Comparison of ENCODE assay signal across 9 mouse cellular contexts in genomic region chr8:116587616-116588468, GRCm38 (mm10).
DNase-seq lines count a peak whose midpoint lies in the region; ATAC-seq and TF ChIP-seq lines count a peak whose summit lies in the region.
"Had no signal": no experiment of that assay in that cellular context is flagged by ENCODE, and none has a peak within 500 bp of the region (broad histone marks: within the 10 kb centered on the region; RNA-seq: fewer than 3 reads in every experiment).

No protein-coding gene starts in this region.

- no peak for TF ChIP-seq CTCF in heart, postnatal 0 days (IDR thresholded peaks at IDR 0.05; ENCODE audit: low read depth)

- no peak overlapping the region for H3K9ac ChIP-seq in heart, postnatal 0 days (replicated peaks; ENCODE audit: low read depth, low read length)
- H3K9ac ChIP-seq in forebrain, embryonic 11.5 days (ENCODE audit: low read length) = no peak overlapping the region
- H3K9ac ChIP-seq: embryonic facial prominence, embryonic 12.5 days had no signal

- H3K4me1 ChIP-seq in heart, postnatal 0 days (ENCODE audit: control insufficient read depth, insufficient read depth) = no peaks in the 10 kb centered on the region
- no peaks in the 10 kb centered on the region for H3K4me1 ChIP-seq in forebrain, embryonic 11.5 days (replicated peaks; ENCODE audit: control insufficient read depth, insufficient read depth, low read length)

- ATAC-seq in heart, postnatal 0 days (ENCODE audit: insufficient read depth, low read depth) = peak; percentile 57; the same call in 1 of the 2 replicates
- peak; percentile 70 for ATAC-seq in neutrophil, adult 5-6 weeks (ENCODE audit: extremely low read depth, insufficient number of reproducible peaks, low FRiP score, poor library complexity, severe bottlenecking)
- no peak for ATAC-seq in forebrain, embryonic 11.5 days (replicated peaks; ENCODE audit: low FRiP score)

- 58% methylated on average over 19 of the region's 19 CpGs for WGBS in heart, postnatal 0 days
- 85% methylated on average over 19 of the region's 19 CpGs for WGBS in forebrain, embryonic 11.5 days

- no peaks in the 10 kb centered on the region for H3K9me3 ChIP-seq in heart, postnatal 0 days (replicated peaks; ENCODE audit: control insufficient read depth, low read length)
- H3K9me3 ChIP-seq in forebrain, embryonic 11.5 days (ENCODE audit: control insufficient read depth, low read length) = no peaks in the 10 kb centered on the region; the same call in 1 of the 2 replicates
- H3K9me3 ChIP-seq: embryonic facial prominence, embryonic 12.5 days had no signal

- peak overlapping the region; percentile 40 for H3K4me2 ChIP-seq in heart, postnatal 0 days (ENCODE audit: low read depth, low read length)
- no peak overlapping the region for H3K4me2 ChIP-seq in forebrain, embryonic 11.5 days (ENCODE audit: low read depth, low read length, severe bottlenecking)
- H3K4me2 ChIP-seq: embryonic facial prominence, embryonic 12.5 days had no signal

- no peaks in the 10 kb centered on the region for H3K36me3 ChIP-seq in heart, postnatal 0 days (replicated peaks; ENCODE audit: control insufficient read depth, insufficient read depth, low read length)
- H3K36me3 ChIP-seq in forebrain, embryonic 11.5 days (ENCODE audit: control insufficient read depth, insufficient read depth, low read length) = no peaks in the 10 kb centered on the region
- H3K36me3 ChIP-seq: embryonic facial prominence, embryonic 12.5 days had no signal

- TF ChIP-seq EP300 in heart, postnatal 0 days (IDR thresholded peaks at IDR 0.05; ENCODE audit: low read depth) = no peak

- no peak overlapping the region; the same call in 1 of the 2 replicates for H3K4me3 ChIP-seq in heart, postnatal 0 days (ENCODE audit: low read depth, low read length)
- H3K4me3 ChIP-seq in forebrain, embryonic 11.5 days (ENCODE audit: low read depth, low read length) = no peak overlapping the region
- H3K4me3 ChIP-seq: embryonic facial prominence, embryonic 12.5 days had no signal

- H3K27ac ChIP-seq in heart, postnatal 0 days (ENCODE audit: low read depth) = peak overlapping the region; percentile 5; the same call in 1 of the 2 replicates
- H3K27ac ChIP-seq in forebrain, embryonic 11.5 days (ENCODE audit: low read depth, low read length) = no peak overlapping the region
- H3K27ac ChIP-seq: embryonic facial prominence, embryonic 12.5 days had no signal

- DNase-seq in heart, adult 9 months (ENCODE audit: low spot score in 2 of 2) = peak; percentile 9 to 19
- DNase-seq in heart, adult 11 months = no peak
- peak; percentile 47 to 64 for DNase-seq in CD8-positive naive resting alpha-beta T cell, adult 2 months (ENCODE audit: low read depth in 2 of 2, low spot score in 2 of 2)
- DNase-seq in heart, postnatal 0 days (ENCODE audit: low spot score) = peak; percentile 25
- DNase-seq in right cerebral cortex, adult 18-20 months = no peak
- DNase-seq in layer of hippocampus, postnatal 10 days (ENCODE audit: low spot score in 2 of 2) = no peak
- no peak for DNase-seq in forebrain, embryonic 11.5 days (ENCODE audit: low spot score)

- no peaks in the 10 kb centered on the region for H3K27me3 ChIP-seq in heart, postnatal 0 days (ENCODE audit: control insufficient read depth, insufficient read depth, low read length)
- no peaks in the 10 kb centered on the region for H3K27me3 ChIP-seq in forebrain, embryonic 11.5 days (ENCODE audit: control insufficient read depth, insufficient read depth, low read length)
- H3K27me3 ChIP-seq: embryonic facial prominence, embryonic 12.5 days had no signal

Comparison
In these comparisons a context has a peak if more than half of its experiments do, and no peak if none do; other contexts are left out.
1. DNase-seq: peak in heart, adult 9 months (2 of 2), CD8-positive naive resting alpha-beta T cell, adult 2 months (2 of 2) and heart, postnatal 0 days (single experiment); none in heart, adult 11 months (single experiment), right cerebral cortex, adult 18-20 months (single experiment), layer of hippocampus, postnatal 10 days (0 of 2) and forebrain, embryonic 11.5 days (single experiment).